Mouse (Mus musculus) adrenal gland, postnatal 25 days (tissue): ENCODE results near the gene Nynrin. TPM values are rescaled to one million over a fixed set of nuclear protein-coding genes. Genes with fewer than 3 reads are reported as not detected.

ENCODE experiments used
- total RNA-seq: library from RNA; stranded (reverse); gene quantifications from 2 replicates; pipeline ENCODE4 v1.2.3, GENCODE M21; 2021

The Nynrin gene
- total RNA-seq, 1 experiment from 2014 or later = 13.5 TPM

Other genes starting within 250 kb of the Nynrin start
- gene Rec8, start 236.0 kb upstream of the Nynrin start, total RNA-seq = 13.6 TPM in 2 replicates
- 100 and 141 TPM in 2 replicates for gene Ipo4, start 218.1 kb upstream of the Nynrin start, total RNA-seq
- 2.4 and 2.5 TPM in 2 replicates for gene Gm49378, start 216.1 kb upstream of the Nynrin start, total RNA-seq
- 81.1 and 98.6 TPM in 2 replicates for gene Tm9sf1, start 210.2 kb upstream of the Nynrin start, total RNA-seq
- 2.6 and 2.9 TPM in 2 replicates for gene Tssk4, start 203.8 kb upstream of the Nynrin start, total RNA-seq
- gene Mdp1, start 193.5 kb upstream of the Nynrin start, total RNA-seq = 73.5 and 88.6 TPM in 2 replicates
- 28.0 and 32.2 TPM in 2 replicates for gene Gmpr2, start 182.1 kb upstream of the Nynrin start, total RNA-seq
- gene Nedd8, start 181.9 kb upstream of the Nynrin start, total RNA-seq = 347 and 352 TPM in 2 replicates
- 30.0 and 36.4 TPM in 2 replicates for gene Tinf2, start 172.2 kb upstream of the Nynrin start, total RNA-seq
- gene Tgm1, start 140.1 kb upstream of the Nynrin start, total RNA-seq = not detected in 2 replicates
- 23.7 and 28.1 TPM in 2 replicates for gene Rabggta, start 131.7 kb upstream of the Nynrin start, total RNA-seq
- gene Dhrs1, start 108.3 kb upstream of the Nynrin start, total RNA-seq = 75.8 and 77.4 TPM in 2 replicates
- 20.9 and 24.4 TPM in 2 replicates for gene Nop9, start 108.3 kb upstream of the Nynrin start, total RNA-seq
- gene Cideb, start 95.6 kb upstream of the Nynrin start, total RNA-seq = 0.79 and 2.9 TPM in 2 replicates
- gene Ltb4r2, start 92.6 kb upstream of the Nynrin start, total RNA-seq = 0.12 TPM in 1 of 2 replicates, not detected in the other
- gene Ltb4r1, start 88.0 kb upstream of the Nynrin start, total RNA-seq = not detected in 2 replicates
- gene Adcy4, start 69.9 kb upstream of the Nynrin start, total RNA-seq = 8.0 and 10.2 TPM in 2 replicates
- 2.9 and 3.6 TPM in 2 replicates for gene Ripk3, start 65.1 kb upstream of the Nynrin start, total RNA-seq
- gene Nfatc4, start 30.9 kb upstream of the Nynrin start, total RNA-seq = 19.9 and 30.5 TPM in 2 replicates
- 0.15 and 0.24 TPM in 2 replicates for gene Cbln3, start 30.4 kb downstream of the Nynrin start, total RNA-seq
- 21.6 and 25.5 TPM in 2 replicates for gene Khnyn, start 30.9 kb downstream of the Nynrin start, total RNA-seq
- gene Sdr39u1, start 46.3 kb downstream of the Nynrin start, total RNA-seq = 58.1 and 62.6 TPM in 2 replicates
- gene Cma1, start 90.7 kb downstream of the Nynrin start, total RNA-seq = 0.49 and 1.2 TPM in 2 replicates
- not detected in 2 replicates for gene Cma2, start 97.0 kb downstream of the Nynrin start, total RNA-seq
- not detected in 2 replicates for gene Mcpt1, start 164.0 kb downstream of the Nynrin start, total RNA-seq
- gene Mcpt9, start 176.5 kb downstream of the Nynrin start, total RNA-seq = not detected in 2 replicates
- gene Mcpt2, start 188.0 kb downstream of the Nynrin start, total RNA-seq = not detected in 2 replicates
- gene Mcpt4, start 208.3 kb downstream of the Nynrin start, total RNA-seq = 0.97 and 1.1 TPM in 2 replicates
- gene Mcpt8, start 231.3 kb downstream of the Nynrin start, total RNA-seq = not detected in 2 replicates
- not detected in 2 replicates for gene Ctsg, start 248.6 kb downstream of the Nynrin start, total RNA-seq